Mouse (Mus musculus) layer of hippocampus, adult 6 months (tissue): ENCODE data around the gene Olfr1170. TPM values are rescaled to one million over a fixed set of nuclear protein-coding genes. Genes with fewer than 3 reads are reported as not detected.

ENCODE experiments used
- long read RNA-seq, 2 experiments: library from polyadenylated mRNA; unstranded; transcript quantifications; one replicate each; pipeline ENCODE4 v2.0.0; 2019 to 2020
- polyA plus RNA-seq: library from polyadenylated mRNA; unstranded; fragments of <200 nt; fragmentation: Nextera tagmentation; gene quantifications from 2 replicates; pipeline ENCODE4 v1.2.3, GENCODE M21; 2021

Olfr1170 gene
- not detected in 2 replicates for polyA plus RNA-seq
- long read RNA-seq, experiment 1, result 0 reads
- long read RNA-seq, experiment 2, result 0 reads

DNA sequence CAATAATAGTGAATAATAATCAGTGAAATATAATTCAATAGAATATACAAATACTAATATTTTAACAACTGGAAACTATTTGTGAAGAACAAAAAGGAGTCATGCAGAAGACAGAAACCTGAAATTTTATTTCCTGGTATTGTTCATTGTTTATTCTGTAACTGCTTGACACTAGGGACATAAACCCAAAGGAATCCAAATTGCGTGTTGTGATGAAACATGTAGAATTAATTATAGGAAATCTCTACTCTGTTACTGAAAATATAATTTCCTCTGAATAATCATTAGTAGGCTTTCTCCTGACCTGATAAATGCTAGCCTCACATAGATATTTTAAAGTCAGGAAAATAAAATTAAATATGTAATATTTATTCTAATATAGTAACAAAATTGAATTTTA, at the start of gene Olfr1170:
TSS of gene Olfr1170 (minus strand) at position 101 of the 400 bp plus-strand sequence.

DNA sequence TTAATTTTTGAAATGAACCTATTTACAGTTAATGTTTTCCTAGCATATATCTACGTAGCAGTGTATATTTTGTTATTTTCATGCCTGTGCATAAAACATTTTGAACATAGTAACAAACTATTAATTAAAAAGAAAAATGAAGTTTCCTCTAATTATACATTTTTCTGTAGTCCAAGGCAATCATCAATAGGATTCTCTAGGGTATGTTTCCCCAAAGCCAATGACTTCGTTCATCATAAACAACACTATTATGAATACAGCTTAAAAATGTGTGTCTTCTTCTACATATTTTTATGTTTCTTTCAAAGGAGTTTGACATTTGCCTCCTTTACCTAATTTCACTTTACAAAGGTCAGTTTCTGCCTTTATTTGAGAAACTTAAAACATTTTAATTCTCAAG, 46.6 kb downstream of the Olfr1170 start, which contains the start of gene Olfr1168:
TSS of gene Olfr1168 (plus strand) at position 301 of the 400 bp plus-strand sequence.

Other genes with a start within 250 kb of the Olfr1170 start
- not detected in 2 replicates for gene Olfr1158, start 238.2 kb downstream of the Olfr1170 start, polyA plus RNA-seq
- gene Olfr1160, start 220.1 kb downstream of the Olfr1170 start, polyA plus RNA-seq, result not detected in 2 replicates
- gene Olfr1161, start 205.6 kb downstream of the Olfr1170 start, polyA plus RNA-seq, result not detected in 2 replicates
- gene Olfr73, start 190.6 kb downstream of the Olfr1170 start, polyA plus RNA-seq, result not detected in 2 replicates
- gene Olfr1162, start 177.2 kb downstream of the Olfr1170 start, polyA plus RNA-seq, result not detected in 2 replicates
- not detected in 2 replicates for gene Olfr1163, start 156.5 kb downstream of the Olfr1170 start, polyA plus RNA-seq
- not detected in 2 replicates for gene Olfr1164, start 134.4 kb downstream of the Olfr1170 start, polyA plus RNA-seq
- not detected in 2 replicates for gene Olfr1166, start 100.1 kb downstream of the Olfr1170 start, polyA plus RNA-seq
- gene Olfr1167, start 73.1 kb downstream of the Olfr1170 start, polyA plus RNA-seq, result not detected in 2 replicates
- not detected in 2 replicates for gene Olfr1168, start 46.5 kb downstream of the Olfr1170 start, polyA plus RNA-seq
- not detected in 2 replicates for gene Olfr1173, start 51.5 kb upstream of the Olfr1170 start, polyA plus RNA-seq
- gene Olfr1174-ps, start 86.8 kb upstream of the Olfr1170 start, polyA plus RNA-seq, result not detected in 2 replicates
- not detected in 2 replicates for gene Olfr1175-ps, start 98.9 kb upstream of the Olfr1170 start, polyA plus RNA-seq
- gene Olfr1176, start 108.4 kb upstream of the Olfr1170 start, polyA plus RNA-seq, result not detected in 2 replicates
- not detected in 2 replicates for gene Olfr1177-ps, start 118.2 kb upstream of the Olfr1170 start, polyA plus RNA-seq
- not detected in 2 replicates for gene Olfr1178, start 158.7 kb upstream of the Olfr1170 start, polyA plus RNA-seq
- gene Olfr1179, start 178.1 kb upstream of the Olfr1170 start, polyA plus RNA-seq, result not detected in 2 replicates
- not detected in 2 replicates for gene Olfr1180, start 190.8 kb upstream of the Olfr1170 start, polyA plus RNA-seq
- gene Olfr1181, start 197.8 kb upstream of the Olfr1170 start, polyA plus RNA-seq, result not detected in 2 replicates
- gene Gm13757, start 220.8 kb upstream of the Olfr1170 start, polyA plus RNA-seq, result not detected in 2 replicates
- gene Olfr1183, start 226.5 kb upstream of the Olfr1170 start, polyA plus RNA-seq, result not detected in 2 replicates